Mouse (Mus musculus) forebrain, embryonic 16.5 days (tissue): Measurements from ENCODE around the gene Tenm2. TPM values are rescaled to one million over a fixed set of nuclear protein-coding genes. Genes with fewer than 3 reads are reported as not detected.

Source experiments
- ATAC-seq: fragments of 200-750 bp; cut with Nextera tagmentation; 2 replicates; pipeline ENCODE4 v1.8.0; 2017; ENCODE audit warnings: mild to moderate bottlenecking, moderate library complexity
- H3K27ac ChIP-seq: fragments of 300-500 bp; sonication (generic); 2 replicates; pipeline ENCODE4 v1.5.1; 2014; ENCODE audit warnings: low read length, control low read depth
- H3K27me3 ChIP-seq: fragments of 300-500 bp; sonication (generic); replicated peaks from 2 replicates; pipeline ENCODE4 v1.6.1; 2014; ENCODE audit warnings: low read length; ENCODE audit not compliant: control insufficient read depth, insufficient read depth
- H3K36me3 ChIP-seq: fragments of 300-500 bp; sonication (generic); 2 replicates; pipeline ENCODE4 v1.6.1; 2014; ENCODE audit not compliant: control insufficient read depth, insufficient read depth
- H3K4me1 ChIP-seq: fragments of 300-500 bp; sonication (generic); replicated peaks from 2 replicates; pipeline ENCODE4 v1.6.1; 2014; ENCODE audit warnings: low read length; ENCODE audit not compliant: control insufficient read depth, insufficient read depth
- H3K4me2 ChIP-seq: fragments of 300-500 bp; sonication (generic); 2 replicates; pipeline ENCODE4 v1.6.1; 2014; ENCODE audit warnings: mild to moderate bottlenecking, low read length, control low read depth
- H3K4me3 ChIP-seq: fragments of 300-500 bp; sonication (generic); replicated peaks from 2 replicates; pipeline ENCODE4 v1.5.1; 2014; ENCODE audit warnings: mild to moderate bottlenecking, low read length, control low read depth
- H3K9ac ChIP-seq: fragments of 300-500 bp; sonication (generic); replicated peaks from 2 replicates; pipeline ENCODE4 v1.6.1; 2014; ENCODE audit warnings: low read depth, low read length, control low read depth
- H3K9me3 ChIP-seq: fragments of 300-500 bp; sonication (generic); 2 replicates; pipeline ENCODE4 v1.6.1; 2016; ENCODE audit warnings: low read length; ENCODE audit not compliant: control insufficient read depth
- WGBS: fragments of 180-500 bp; shearing (Covaris S2); extraction: QIAGEN DNeasy Blood & Tissue Kit; methylation state at CpG from one replicate; pipeline ENCODE4 v1.1.7; 2014; 5-methylcytosine and 5-hydroxymethylcytosine counted together
- polyA plus RNA-seq: library from polyadenylated mRNA; unstranded; fragments of >200 nt; fragmentation: Nextera tagmentation; extraction: Ambion mirVana; gene quantifications from 2 replicates; pipeline ENCODE4 v1.2.1, GENCODE M21; 2015

Tenm2 gene
- polyA plus RNA-seq, 1 experiment from 2014 or later: 58.7 TPM

DNA sequence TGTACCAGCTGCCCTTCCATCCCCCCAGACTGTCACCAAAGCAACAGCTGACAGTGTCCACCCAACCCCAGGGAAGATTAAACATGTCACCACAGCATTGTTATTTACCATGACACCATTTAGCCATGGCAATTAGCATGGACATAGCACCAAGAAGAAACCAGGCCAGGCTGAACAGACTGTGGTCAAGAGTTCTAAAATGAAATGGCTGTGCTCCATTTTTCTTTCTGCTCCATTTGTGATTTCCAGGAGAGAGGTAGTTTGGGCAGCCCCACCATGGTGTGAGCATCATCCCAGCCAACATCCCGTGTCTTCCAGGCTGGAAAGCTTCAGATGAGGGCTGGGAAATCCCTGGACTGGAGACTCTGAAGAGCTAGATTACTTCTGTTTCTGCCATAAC is 431.1 kb downstream of the Tenm2 start:
- H3K4me1 ChIP-seq: peaks cover 5% of the 10 kb centered on the region
- no peak overlapping the region for H3K9ac ChIP-seq
- H3K4me3 ChIP-seq: no peak overlapping the region
- 77% methylated on average over 1 of the region's 1 CpGs for WGBS
- no peak for ATAC-seq
- no peaks in the 10 kb centered on the region for H3K9me3 ChIP-seq
- H3K27me3 ChIP-seq: no peaks in the 10 kb centered on the region
- H3K4me2 ChIP-seq: no peak overlapping the region
- H3K27ac ChIP-seq: no peak overlapping the region
- H3K36me3 ChIP-seq: no peaks in the 10 kb centered on the region

DNA sequence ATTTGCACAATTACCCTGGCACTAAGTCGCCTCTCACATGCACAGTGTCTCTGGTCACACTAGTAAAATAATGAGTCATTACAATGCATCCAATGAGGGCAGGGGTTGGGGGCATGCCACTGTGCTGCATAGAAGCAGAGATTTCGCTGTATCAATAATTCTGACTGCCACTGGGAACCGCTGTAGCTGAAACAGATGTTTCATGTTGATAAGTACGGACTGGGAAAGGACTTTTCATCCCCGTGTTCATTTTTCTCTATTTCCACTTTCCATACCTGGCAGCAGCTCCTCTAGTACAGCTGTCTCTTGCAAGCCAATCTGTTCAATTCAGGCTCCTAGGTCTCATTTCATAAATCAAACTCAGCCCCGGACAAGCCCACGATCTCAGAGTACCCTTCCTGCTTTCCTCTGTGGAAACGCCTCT is 433.5 kb downstream of the Tenm2 start:
- no peaks in the 10 kb centered on the region for H3K27me3 ChIP-seq
- ATAC-seq: 0 out of 2 replicates have a peak, but pooled peaks have one; percentile 43
- no peaks in the 10 kb centered on the region for H3K9me3 ChIP-seq
- no peaks in the 10 kb centered on the region for H3K36me3 ChIP-seq
- WGBS: 24% methylated on average over 8 of the region's 8 CpGs
- peak overlapping the region; percentile 24 for H3K4me2 ChIP-seq
- no peak overlapping the region for H3K4me3 ChIP-seq
- H3K9ac ChIP-seq: 0 out of 2 replicates have a peak overlapping the region, but pooled peaks have one; percentile 19
- no peak overlapping the region for H3K27ac ChIP-seq
- H3K4me1 ChIP-seq: peaks cover 5% of the 10 kb centered on the region

DNA sequence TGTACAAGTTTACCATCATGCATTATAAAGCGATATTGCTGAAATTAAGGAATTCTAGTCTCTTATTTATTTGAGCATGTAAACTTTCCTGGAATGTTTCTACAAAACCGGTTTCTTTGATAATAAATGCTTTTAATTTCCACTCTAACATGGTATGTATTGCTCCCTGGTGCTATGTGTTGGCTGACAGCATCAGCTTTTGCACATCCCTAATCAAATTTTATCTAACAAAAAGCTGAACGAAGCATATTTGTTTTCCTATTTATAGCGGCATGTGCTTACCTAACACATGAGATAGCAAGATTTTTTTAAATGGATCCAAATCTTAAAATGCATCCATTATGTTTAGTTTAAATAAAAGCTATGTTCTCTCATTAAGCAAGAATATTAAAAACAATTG is 434.1 kb downstream of the Tenm2 start:
- H3K4me3 ChIP-seq: no peak overlapping the region
- no peaks in the 10 kb centered on the region for H3K9me3 ChIP-seq
- WGBS: 67% methylated on average over 4 of the region's 4 CpGs

DNA sequence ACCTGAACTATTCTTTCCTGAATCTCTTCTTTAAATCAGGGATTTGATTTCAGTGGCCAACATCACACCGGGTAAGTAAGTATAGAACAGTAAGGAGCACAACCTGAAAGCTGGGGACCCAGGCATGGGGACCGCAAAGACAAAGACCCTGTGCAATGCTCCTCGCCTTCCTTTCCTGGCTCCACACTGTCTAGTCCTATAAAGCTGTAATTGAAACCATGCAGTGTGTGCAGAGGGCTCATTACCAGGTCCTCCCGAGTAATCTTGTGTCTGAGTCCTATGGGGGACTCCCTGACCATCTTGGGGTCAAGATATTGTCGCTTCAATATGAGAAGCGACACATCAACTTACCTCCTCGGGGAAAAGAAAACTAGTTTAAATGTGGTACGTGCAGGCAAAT is 436.4 kb downstream of the Tenm2 start:
- H3K27me3 ChIP-seq: no peaks in the 10 kb centered on the region
- no peak overlapping the region for H3K4me3 ChIP-seq
- no peak overlapping the region for H3K27ac ChIP-seq
- peaks cover 5% of the 10 kb centered on the region for H3K4me1 ChIP-seq
- WGBS: 83% methylated on average over 8 of the region's 8 CpGs
- no peak overlapping the region for H3K4me2 ChIP-seq
- H3K36me3 ChIP-seq: no peaks in the 10 kb centered on the region
- no peaks in the 10 kb centered on the region for H3K9me3 ChIP-seq
- no peak for ATAC-seq
- H3K9ac ChIP-seq: no peak overlapping the region

More for the DNA sequence above, 434.1 kb downstream of the Tenm2 start:
- Histone ChIP-seq H3K4me1 (peaks cover 5% of the 10 kb centered on the region), H3K9ac (no peak overlapping the region), H3K36me3 (no peaks in the 10 kb centered on the region), H3K4me2 (no peak overlapping the region), H3K27ac (no peak overlapping the region), H3K27me3 (no peaks in the 10 kb centered on the region)
- ATAC-seq: no peak

DNA sequence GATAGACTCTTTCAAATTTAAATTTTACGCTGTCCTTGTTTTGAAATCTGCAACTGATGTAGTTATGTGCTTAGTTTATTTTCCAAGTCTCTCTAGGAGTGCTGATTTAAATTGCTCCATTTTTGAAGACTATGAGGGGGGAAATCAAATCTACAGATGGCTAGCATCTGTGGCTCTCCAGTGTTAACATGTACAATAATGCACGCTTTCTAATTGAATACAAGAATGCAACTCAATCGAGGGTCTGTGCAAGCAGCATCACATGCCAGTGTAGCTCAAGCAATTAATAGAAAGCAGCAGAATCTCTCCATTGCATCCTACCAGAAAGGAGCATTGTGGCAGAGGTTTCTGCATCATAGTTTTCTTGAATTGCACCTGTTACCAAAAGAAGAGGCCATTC is 477.8 kb downstream of the Tenm2 start:
- peak; percentile 68; the same call in 1 of the 2 replicates for ATAC-seq
- H3K4me1 ChIP-seq: peaks cover 7% of the 10 kb centered on the region
- 24% methylated on average over 3 of the region's 3 CpGs for WGBS

DNA sequence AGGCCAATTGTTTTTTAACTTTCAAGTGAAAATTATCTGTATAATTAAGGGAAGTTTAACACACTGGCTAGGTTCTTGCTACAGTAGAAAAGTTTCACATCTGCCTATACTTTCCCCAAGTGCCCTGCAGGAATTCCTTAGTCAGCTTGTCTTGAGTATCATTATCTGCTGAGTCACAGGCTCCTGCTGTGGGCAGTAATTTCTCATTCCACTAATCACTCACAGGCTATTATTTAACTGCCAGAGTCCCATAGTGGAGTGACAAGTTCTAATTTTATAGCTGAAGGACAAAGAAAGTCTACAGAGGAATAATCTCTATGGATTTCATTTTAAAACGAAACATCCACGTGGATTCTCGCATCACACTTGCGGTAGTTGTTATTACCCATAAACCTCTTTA is 489.5 kb downstream of the Tenm2 start:
- ATAC-seq: no peak
- WGBS: 63% methylated on average over 4 of the region's 4 CpGs
- Histone ChIP-seq H3K9ac (no peak overlapping the region), H3K27me3 (no peaks in the 10 kb centered on the region), H3K4me2 (no peak overlapping the region), H3K27ac (no peak overlapping the region), H3K36me3 (no peaks in the 10 kb centered on the region), H3K4me1 (no peaks in the 10 kb centered on the region), H3K4me3 (no peak overlapping the region), H3K9me3 (no peaks in the 10 kb centered on the region)

More for the DNA sequence above, 477.8 kb downstream of the Tenm2 start:
- Histone ChIP-seq H3K4me3 (no peak overlapping the region), H3K4me2 (no peak overlapping the region), H3K9ac (no peak overlapping the region), H3K27me3 (no peaks in the 10 kb centered on the region), H3K36me3 (no peaks in the 10 kb centered on the region), H3K9me3 (no peaks in the 10 kb centered on the region), H3K27ac (no peak overlapping the region)

DNA sequence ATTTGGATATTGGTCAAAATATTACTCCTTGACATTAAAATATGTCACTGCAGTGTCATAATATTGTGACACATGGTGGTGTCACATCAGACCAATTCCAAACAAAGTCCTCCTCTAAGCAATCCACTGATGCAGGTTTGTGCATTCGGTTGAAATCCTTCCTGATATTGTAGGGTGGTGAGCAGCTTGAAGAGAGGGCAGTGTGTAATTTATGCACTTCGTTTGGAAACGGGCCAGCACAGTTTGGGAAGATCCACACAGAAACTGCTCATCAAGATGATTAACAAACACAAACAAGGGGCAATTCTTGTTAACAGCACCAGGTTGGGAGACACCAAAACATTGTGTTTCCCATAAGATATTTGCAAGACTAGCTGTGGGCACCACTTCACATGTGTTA is 508.0 kb downstream of the Tenm2 start:
- Histone ChIP-seq H3K4me1 (peaks cover 5% of the 10 kb centered on the region), H3K27me3 (no peaks in the 10 kb centered on the region), H3K4me3 (no peak overlapping the region), H3K27ac (no peak overlapping the region), H3K9ac (no peak overlapping the region), H3K4me2 (no peak overlapping the region), H3K36me3 (no peaks in the 10 kb centered on the region), H3K9me3 (no peaks in the 10 kb centered on the region)
- WGBS: 47% methylated on average over 3 of the region's 3 CpGs
- peak; percentile 55 for ATAC-seq

DNA sequence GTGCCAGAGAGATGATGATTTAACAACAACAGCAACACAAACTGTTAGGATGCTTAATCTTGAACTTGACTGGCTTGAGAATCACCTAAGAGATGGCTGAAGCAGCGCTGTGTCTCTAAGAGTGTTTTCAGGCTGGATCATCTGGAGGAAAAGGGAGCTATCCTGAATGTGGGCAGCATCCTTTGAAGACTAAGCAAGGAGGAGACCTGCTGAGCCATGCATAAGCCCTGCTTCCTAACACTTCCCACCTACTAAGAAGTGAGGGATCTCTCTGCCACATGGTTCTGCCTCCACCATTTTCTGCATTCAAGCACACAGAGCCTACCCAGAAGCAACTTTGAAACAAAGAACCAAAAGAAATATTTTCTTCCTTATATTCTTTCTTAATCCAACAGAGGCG is 532.9 kb downstream of the Tenm2 start:
- 81% methylated on average over 2 of the region's 2 CpGs for WGBS
- H3K4me3 ChIP-seq: no peak overlapping the region
- no peak overlapping the region for H3K4me2 ChIP-seq
- no peak for ATAC-seq
- no peaks in the 10 kb centered on the region for H3K36me3 ChIP-seq
- no peaks in the 10 kb centered on the region for H3K9me3 ChIP-seq
- peaks cover 6% of the 10 kb centered on the region; the same call in 1 of the 2 replicates for H3K4me1 ChIP-seq
- H3K27ac ChIP-seq: no peak overlapping the region
- no peak overlapping the region for H3K9ac ChIP-seq
- H3K27me3 ChIP-seq: no peaks in the 10 kb centered on the region

DNA sequence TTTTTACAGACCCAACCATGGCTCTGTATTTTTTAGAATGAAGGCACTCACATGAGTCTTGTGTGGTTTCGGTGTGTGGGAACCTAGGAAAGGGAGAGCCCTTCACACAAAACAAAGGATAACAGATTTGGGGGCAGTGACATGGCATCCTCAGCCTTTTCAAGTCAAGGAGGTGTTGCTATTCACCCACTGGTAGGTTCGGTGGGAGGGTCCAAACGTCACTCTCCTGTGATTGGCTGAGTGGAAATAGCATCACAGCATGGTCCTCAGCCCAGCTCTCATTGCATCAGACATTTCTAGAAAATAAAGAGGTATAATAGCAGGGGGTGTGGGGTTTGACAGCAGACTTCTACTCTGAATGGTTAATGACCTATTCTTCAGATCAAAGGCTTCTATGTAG is 534.8 kb downstream of the Tenm2 start:
- no peak for ATAC-seq
- WGBS: 43% methylated on average over 3 of the region's 3 CpGs
- Histone ChIP-seq H3K27me3 (no peaks in the 10 kb centered on the region), H3K4me1 (peaks cover 20% of the 10 kb centered on the region; the same call in 1 of the 2 replicates), H3K27ac (no peak overlapping the region), H3K4me3 (no peak overlapping the region), H3K9me3 (no peaks in the 10 kb centered on the region), H3K9ac (no peak overlapping the region), H3K36me3 (no peaks in the 10 kb centered on the region), H3K4me2 (no peak overlapping the region)

DNA sequence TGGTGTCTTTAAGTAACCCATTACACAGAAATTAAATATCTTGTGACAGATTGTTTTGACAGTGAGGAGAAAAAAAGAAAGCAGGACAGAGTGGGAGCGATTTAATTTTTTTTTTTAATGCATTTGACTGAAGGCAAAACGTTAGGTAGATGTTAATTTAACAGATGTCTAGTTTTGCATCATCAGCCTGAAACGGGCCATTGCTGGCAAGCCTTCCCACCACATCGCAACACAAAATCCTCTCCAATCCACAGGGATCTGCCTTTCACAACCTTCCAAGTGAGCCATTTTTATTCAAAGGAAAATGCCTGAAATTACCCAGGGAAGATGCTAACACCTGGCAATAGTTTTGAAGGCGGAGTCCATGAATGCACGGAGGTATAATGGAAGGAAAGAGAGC is 535.6 kb downstream of the Tenm2 start:
- Histone ChIP-seq H3K27ac (no peak overlapping the region), H3K4me3 (no peak overlapping the region), H3K9ac (no peak overlapping the region), H3K4me2 (no peak overlapping the region), H3K27me3 (no peaks in the 10 kb centered on the region), H3K4me1 (peaks cover 26% of the 10 kb centered on the region; the same call in 1 of the 2 replicates), H3K36me3 (no peaks in the 10 kb centered on the region), H3K9me3 (no peaks in the 10 kb centered on the region)
- no peak for ATAC-seq
- WGBS: 43% methylated on average over 6 of the region's 6 CpGs
